Mouse (Mus musculus) urinary bladder, postnatal 25 days (tissue): ENCODE measurements around the gene Ube2r2.

Source experiments
- DNase-seq: peaks from one replicate; pipeline ENCODE4 v3.0.0; 2022; ENCODE audit warnings: low spot score

Ube2r2 gene

GRCm38 (mm10) chr4:41179825-41180725 lies 44.5 kb downstream of the Ube2r2 start:
- DNase-seq, result no peak

- DNase-seq, result no peak
Observed at GRCm38 (mm10) chr4:41189809-41190208, 54.3 kb downstream of the Ube2r2 start.

GRCm38 (mm10) chr4:41192544-41193512 lies 57.3 kb downstream of the Ube2r2 start:
- DNase-seq, result no peak

GRCm38 (mm10) chr4:41195328-41195727 lies 59.8 kb downstream of the Ube2r2 start:
- no peak for DNase-seq

- no peak for DNase-seq
Observed at GRCm38 (mm10) chr4:41196861-41197610, 61.5 kb downstream of the Ube2r2 start.

GRCm38 (mm10) chr4:41202135-41202534 lies 66.6 kb downstream of the Ube2r2 start:
- no peak for DNase-seq

GRCm38 (mm10) chr4:41205751-41206150 lies 70.2 kb downstream of the Ube2r2 start:
- DNase-seq, result no peak

GRCm38 (mm10) chr4:41208050-41208449 lies 72.5 kb downstream of the Ube2r2 start:
- no peak for DNase-seq

- DNase-seq, result no peak
Observed at GRCm38 (mm10) chr4:41225412-41225811, 89.9 kb downstream of the Ube2r2 start.

GRCm38 (mm10) chr4:41226351-41226750 lies 90.8 kb downstream of the Ube2r2 start:
- DNase-seq, result peak; percentile 29

GRCm38 (mm10) chr4:41235621-41236020 lies 100.1 kb downstream of the Ube2r2 start:
- DNase-seq, result no peak

GRCm38 (mm10) chr4:41240916-41241315 lies 105.4 kb downstream of the Ube2r2 start:
- DNase-seq, result no peak
